Mouse (Mus musculus) ES-Bruce4 (cell line): ENCODE results near the gene Atp6v0e2.

ENCODE experiments used
- CTCF ChIP-seq: IDR thresholded peaks from one replicate; pipeline ENCODE4 v1.8.1; 2011; ENCODE audit warnings: low read depth, low read length
- EP300 ChIP-seq: IDR thresholded peaks from 2 replicates; pipeline ENCODE4 v1.6.1; 2011; ENCODE audit warnings: low read depth, low read length; ENCODE audit not compliant: insufficient read depth
- POLR2A ChIP-seq: IDR thresholded peaks from one replicate; pipeline ENCODE4 v1.8.1; 2011; ENCODE audit warnings: low read length; ENCODE audit not compliant: insufficient read depth

GRCm38 (mm10) chr6:48489741-48490140 is 47.7 kb upstream of the Atp6v0e2 start:
- TF ChIP-seq CTCF (no peak), EP300 (no peak), POLR2A (no peak)
